Mouse (Mus musculus) cerebellum, adult 2 months (tissue): ENCODE data around the gene Rdh16f1. TPM values are rescaled to one million over a fixed set of nuclear protein-coding genes. Genes with fewer than 3 reads are reported as not detected.

Experiments used
- DNase-seq, 2 experiments: peaks; one replicate each; pipeline ENCODE4 v3.0.0; 2021
- H3K27ac ChIP-seq: fragments of 200-500 bp; 2 replicates; pipeline ENCODE4 v1.5.1; 2012; ENCODE audit warnings: low read length, control low read depth, inconsistent platforms; ENCODE audit not compliant: insufficient read depth
- H3K27me3 ChIP-seq: fragments of 200-500 bp; 2 replicates; pipeline ENCODE4 v1.6.1; 2012; ENCODE audit warnings: inconsistent platforms, mild to moderate bottlenecking, low read length, moderate library complexity; ENCODE audit not compliant: control insufficient read depth, insufficient read depth
- H3K4me1 ChIP-seq: fragments of 200-500 bp; 2 replicates; pipeline ENCODE4 v1.6.1; 2011; ENCODE audit warnings: low read length; ENCODE audit not compliant: control insufficient read depth, insufficient read depth
- H3K4me3 ChIP-seq: fragments of 200-500 bp; replicated peaks from 2 replicates; pipeline ENCODE3; 2011; ENCODE audit warnings: mild to moderate bottlenecking, low read depth, low read length, control low read depth; ENCODE audit not compliant: insufficient read depth
- CTCF ChIP-seq: fragments of 200-500 bp; IDR thresholded peaks from 2 replicates; pipeline ENCODE4 v1.5.1; 2011; ENCODE audit warnings: low read depth, mild to moderate bottlenecking, control low read depth, low read length, moderate library complexity, borderline replicate concordance; ENCODE audit not compliant: insufficient read depth
- POLR2A ChIP-seq: fragments of 200-500 bp; IDR thresholded peaks from 2 replicates; pipeline ENCODE4 v1.6.1; 2011; ENCODE audit warnings: low read length, control low read depth, borderline replicate concordance; ENCODE audit not compliant: insufficient read depth
- WGBS: fragments of 180-500 bp; shearing (Covaris S2); methylation state at CpG from one replicate; pipeline ENCODE4 v1.1.7; 2018; 5-methylcytosine and 5-hydroxymethylcytosine counted together
- polyA plus RNA-seq: library from polyadenylated mRNA; depleted of rRNA; stranded (reverse); fragments of >200 nt; gene quantifications from 2 replicates; pipeline ENCODE4 v1.2.3, GENCODE M21; 2012

Rdh16f1 gene
- polyA plus RNA-seq, 1 experiment: 0.05 TPM

DNA sequence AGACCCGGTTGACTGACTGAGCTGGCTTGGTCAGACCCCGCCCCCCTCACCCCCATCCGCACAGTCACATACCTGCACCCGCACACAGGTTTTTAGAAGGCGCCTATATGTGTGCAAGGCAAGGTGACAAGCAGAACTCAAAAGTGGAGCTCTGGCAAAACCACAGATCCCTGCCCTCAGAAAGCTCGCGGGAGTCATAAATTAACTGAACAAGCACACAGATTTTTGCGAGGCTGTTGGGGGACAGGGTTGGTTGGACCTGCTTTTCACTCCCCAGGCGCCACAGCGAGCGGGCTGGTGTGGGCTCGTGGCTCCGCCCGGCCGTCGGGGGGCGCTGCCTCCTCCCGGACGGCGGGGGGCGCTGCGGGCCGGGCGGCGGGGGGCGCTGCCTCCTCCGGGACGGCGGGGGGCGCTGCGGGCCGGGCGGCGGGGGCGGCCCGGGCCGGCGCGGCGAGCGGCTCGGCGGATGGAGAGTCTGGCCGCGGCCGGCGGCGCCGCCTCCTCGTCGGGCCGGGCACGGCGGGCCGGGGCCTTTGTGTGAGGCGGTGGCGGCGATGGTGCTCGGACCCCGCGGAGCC is 20.4 kb upstream of the Rdh16f1 start, which contains the start of gene Zbtb39:
Gene Zbtb39 (plus strand): TSS at position 456 of the 578 bp plus-strand sequence.
- 1% methylated on average over 57 of the region's 61 CpGs for WGBS
- peak; percentile 75 to 76 for DNase-seq
- H3K27me3 ChIP-seq: no peaks in the 10 kb centered on the region
- H3K27ac ChIP-seq: peak within 1 kb of the TSS; percentile 56; the same call in 1 of the 2 replicates
- no peaks in the 10 kb centered on the region; the same call in 1 of the 2 replicates for H3K4me1 ChIP-seq
- H3K4me3 ChIP-seq: peak within 1 kb of the TSS; percentile 79
- TF ChIP-seq POLR2A: no peak
- no peak for TF ChIP-seq CTCF

DNA sequence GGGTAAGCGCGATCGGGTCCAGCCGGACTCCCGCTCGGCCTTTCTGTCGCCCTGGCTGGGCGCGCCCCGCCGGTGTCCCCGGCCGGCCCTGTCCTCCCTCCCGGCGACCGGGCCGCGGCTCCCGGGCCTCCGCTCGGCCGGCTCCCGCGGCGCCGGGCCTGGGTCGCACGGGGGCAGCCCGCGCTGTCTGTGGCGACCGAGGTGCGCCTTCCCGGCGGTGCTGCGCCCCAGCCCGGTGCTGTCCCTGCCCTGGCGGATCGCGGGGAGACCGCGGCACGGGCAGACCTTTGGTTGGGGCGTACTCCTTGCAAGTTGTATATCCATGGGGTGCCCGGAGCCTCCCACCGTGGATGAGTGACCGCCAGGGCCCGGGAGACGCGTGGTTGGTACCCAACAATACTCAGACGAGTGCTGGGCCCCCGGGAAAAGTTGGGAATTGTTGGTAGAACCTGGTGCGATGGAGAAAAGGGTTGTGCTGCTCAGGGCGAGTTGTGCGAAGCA is 19.9 kb upstream of the Rdh16f1 start:
- Histone ChIP-seq H3K27ac (peak overlapping the region; percentile 56; the same call in 1 of the 2 replicates), H3K4me1 (no peaks in the 10 kb centered on the region; the same call in 1 of the 2 replicates), H3K4me3 (peak overlapping the region; percentile 79), H3K27me3 (no peaks in the 10 kb centered on the region)
- TF ChIP-seq CTCF (no peak), POLR2A (no peak)
- 2% methylated on average over 54 of the region's 55 CpGs for WGBS
- no peak for DNase-seq

DNA sequence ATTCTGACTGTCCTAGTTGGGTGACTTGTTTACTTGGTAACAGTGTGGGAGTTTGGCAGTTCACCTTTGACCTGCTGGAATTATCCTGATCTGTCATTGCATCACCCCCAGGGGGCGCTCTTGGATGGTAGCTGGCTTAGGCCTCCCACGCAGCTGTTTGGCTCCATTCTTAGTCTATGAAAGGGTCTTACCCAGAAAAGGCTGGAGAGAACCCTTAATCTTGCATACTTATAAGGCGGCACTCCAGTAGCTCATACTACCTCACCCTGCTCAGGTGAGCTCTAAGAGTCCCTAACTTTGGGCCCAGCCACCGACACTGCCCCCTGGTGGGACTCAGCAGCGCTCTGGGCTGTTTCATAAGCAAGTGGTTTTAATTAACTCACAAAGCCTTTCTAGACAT is 14.9 kb upstream of the Rdh16f1 start:
- DNase-seq: peak; percentile 14 to 39
- H3K27ac ChIP-seq: no peak overlapping the region
- H3K27me3 ChIP-seq: no peaks in the 10 kb centered on the region
- no peaks in the 10 kb centered on the region; the same call in 1 of the 2 replicates for H3K4me1 ChIP-seq
- TF ChIP-seq POLR2A: no peak
- peak; percentile 38; the same call in 1 of the 2 replicates for TF ChIP-seq CTCF
- H3K4me3 ChIP-seq: no peak overlapping the region
- WGBS: 66% methylated on average over 5 of the region's 5 CpGs

DNA sequence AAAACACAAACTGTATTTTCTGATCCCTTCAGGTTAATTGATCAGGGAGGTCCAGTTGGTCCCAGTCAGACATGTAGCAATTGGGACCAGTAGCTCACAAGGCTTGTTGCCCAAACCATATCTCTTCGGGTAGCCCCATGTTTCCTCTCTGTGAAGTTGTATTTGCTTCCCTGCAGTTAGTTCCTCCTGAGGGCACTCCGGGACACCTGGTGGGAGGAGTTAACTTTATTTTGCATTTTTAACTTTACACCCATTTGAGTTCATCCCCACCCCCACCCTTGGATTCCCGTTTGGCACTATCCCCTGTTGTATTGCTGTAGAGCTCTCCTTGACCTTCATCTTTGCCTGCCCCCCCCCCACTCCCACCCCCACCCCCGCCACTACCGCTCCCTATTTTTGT is 13.7 kb upstream of the Rdh16f1 start:
- no peak for TF ChIP-seq CTCF
- TF ChIP-seq POLR2A: no peak
- Histone ChIP-seq H3K4me1 (no peaks in the 10 kb centered on the region; the same call in 1 of the 2 replicates), H3K4me3 (no peak overlapping the region), H3K27ac (no peak overlapping the region), H3K27me3 (no peaks in the 10 kb centered on the region)
- WGBS: 80% methylated on average over 5 of the region's 5 CpGs
- no peak for DNase-seq

GRCm38 (mm10) chr10:127747254-127747653 is 12.3 kb upstream of the Rdh16f1 start:
- Histone ChIP-seq H3K27me3 (no peaks in the 10 kb centered on the region), H3K4me3 (no peak overlapping the region), H3K27ac (no peak overlapping the region), H3K4me1 (no peaks in the 10 kb centered on the region; the same call in 1 of the 2 replicates)
- 93% methylated on average over 8 of the region's 8 CpGs for WGBS
- no peak for TF ChIP-seq POLR2A
- TF ChIP-seq CTCF: no peak
- DNase-seq: no peak

DNA sequence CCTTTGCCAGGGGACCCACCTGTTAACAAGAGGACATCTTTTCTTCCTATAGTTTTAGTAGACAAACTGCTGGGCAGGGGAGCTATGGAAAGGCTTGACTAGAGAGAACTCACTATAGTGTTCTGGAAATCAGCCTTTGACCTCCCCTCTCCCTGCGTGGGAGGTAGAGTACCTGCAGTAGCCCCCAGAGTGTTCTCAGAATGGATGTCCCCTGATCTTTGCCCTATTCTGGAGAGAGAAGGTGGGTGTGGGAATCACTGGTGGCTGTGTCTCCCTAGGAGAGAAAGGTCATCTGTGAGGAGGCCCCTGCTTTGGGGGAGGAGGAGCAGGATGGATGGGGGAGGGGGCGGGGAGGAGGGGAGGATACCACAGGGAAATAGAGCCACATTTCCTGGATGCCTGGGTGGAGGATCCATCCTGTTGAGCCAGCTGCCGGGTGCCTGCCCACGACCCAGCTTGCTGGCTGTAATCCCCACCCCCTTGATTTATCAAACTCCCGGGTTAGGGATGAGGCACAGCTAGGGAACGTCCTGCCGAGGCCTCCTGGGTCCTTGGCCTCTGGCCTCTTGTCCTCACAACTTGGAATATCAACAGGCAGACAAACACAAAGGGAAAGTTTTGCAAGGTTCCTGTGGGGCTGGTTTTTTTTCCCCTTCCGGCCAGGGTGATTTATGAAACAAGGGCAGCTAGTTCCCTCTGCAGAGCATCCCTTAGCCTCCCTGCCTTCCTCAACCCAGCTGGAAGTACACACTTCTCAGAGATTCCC is 10.6 kb upstream of the Rdh16f1 start:
- Histone ChIP-seq H3K4me3 (no peak overlapping the region), H3K27ac (no peak overlapping the region), H3K27me3 (no peaks in the 10 kb centered on the region), H3K4me1 (no peaks in the 10 kb centered on the region)
- no peak for DNase-seq
- TF ChIP-seq CTCF (no peak), POLR2A (no peak)
- 34% methylated on average over 8 of the region's 8 CpGs for WGBS

GRCm38 (mm10) chr10:127750136-127750777 is 9.3 kb upstream of the Rdh16f1 start:
- WGBS: 54% methylated on average over 24 of the region's 24 CpGs
- no peak overlapping the region for H3K27ac ChIP-seq
- DNase-seq: peak; percentile 33 to 39

GRCm38 (mm10) chr10:127751548-127751947 is 8.0 kb upstream of the Rdh16f1 start, which contains the start of gene Gpr182:
Gpr182 (minus strand) TSS chr10:127751732.
- TF ChIP-seq CTCF (no peak), POLR2A (no peak)

More at GRCm38 (mm10) chr10:127750136-127750777, 9.3 kb upstream of the Rdh16f1 start:
- Histone ChIP-seq H3K27me3 (no peaks in the 10 kb centered on the region), H3K4me1 (no peaks in the 10 kb centered on the region), H3K4me3 (peak overlapping the region; percentile 37)
- no peak for TF ChIP-seq POLR2A
- TF ChIP-seq CTCF: no peak

More at GRCm38 (mm10) chr10:127751548-127751947, 8.0 kb upstream of the Rdh16f1 start, which contains the start of gene Gpr182:
- Histone ChIP-seq H3K4me1 (no peaks in the 10 kb centered on the region), H3K27ac (no peak within 1 kb of the TSS), H3K4me3 (peak within 1 kb of the TSS; percentile 23), H3K27me3 (no peaks in the 10 kb centered on the region)
- DNase-seq: no peak
- 71% methylated on average over 8 of the region's 8 CpGs for WGBS
